Mouse (Mus musculus) gastrocnemius, adult 8-10 months (tissue): ENCODE data around the gene Ralb. TPM values are rescaled to one million over a fixed set of nuclear protein-coding genes. Genes with fewer than 3 reads are reported as not detected.

Experiments used
- DNase-seq, 2 experiments: peaks; one replicate each; pipeline ENCODE4 v3.0.0; 2022; ENCODE audit warnings: low spot score in 2 of 2
- total RNA-seq, 4 experiments: library from RNA; stranded (reverse); gene quantifications; 2 replicates each; pipeline ENCODE4 v1.2.4; 2022

Gene Ralb
- total RNA-seq, 4 experiments from 2014 or later, result 6.2 to 9.9 (median 7.0) TPM

DNA sequence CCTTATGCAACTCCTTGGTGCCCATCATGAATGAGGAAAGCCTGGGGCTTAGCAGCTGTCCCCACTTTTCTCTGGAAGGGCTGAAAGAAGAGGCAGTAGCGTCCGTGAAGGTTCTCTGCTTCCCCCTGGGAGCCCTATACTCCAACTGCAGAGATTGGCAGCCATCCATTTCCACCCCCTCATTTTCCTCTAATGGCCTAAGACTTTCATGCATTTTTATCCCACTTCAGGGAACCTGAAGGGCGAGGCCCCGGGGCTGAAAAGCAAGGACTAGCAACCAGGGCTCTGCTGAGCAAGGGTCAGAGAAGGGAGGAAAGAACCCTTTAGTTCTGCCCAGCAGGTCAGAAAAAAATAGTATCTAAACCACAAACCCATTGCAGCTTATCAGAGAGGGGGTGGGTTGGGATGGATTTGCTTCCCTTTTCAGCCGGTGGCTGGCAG, 20.4 kb upstream of the Ralb start:
- DNase-seq, result no peak

DNA sequence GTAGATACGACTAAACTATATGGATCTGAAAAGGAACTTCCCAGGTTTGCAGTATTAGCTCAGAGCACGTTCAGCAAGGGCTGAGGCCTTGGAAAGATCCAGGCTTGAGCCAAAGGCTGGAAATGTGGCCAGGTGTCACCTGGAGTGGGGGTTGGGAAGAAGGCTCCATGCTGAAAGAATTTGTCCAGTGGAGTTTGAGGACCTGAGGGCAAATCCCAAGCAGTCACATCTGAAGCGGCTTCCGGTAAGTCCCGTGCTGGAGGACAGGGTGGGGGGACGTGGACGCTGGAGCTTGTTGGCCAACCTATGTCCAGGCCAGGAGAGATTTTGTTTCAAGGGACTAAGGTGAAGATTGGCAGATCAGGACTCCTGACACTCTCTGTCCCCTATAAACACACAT, 19.2 kb upstream of the Ralb start:
- no peak for DNase-seq

DNA sequence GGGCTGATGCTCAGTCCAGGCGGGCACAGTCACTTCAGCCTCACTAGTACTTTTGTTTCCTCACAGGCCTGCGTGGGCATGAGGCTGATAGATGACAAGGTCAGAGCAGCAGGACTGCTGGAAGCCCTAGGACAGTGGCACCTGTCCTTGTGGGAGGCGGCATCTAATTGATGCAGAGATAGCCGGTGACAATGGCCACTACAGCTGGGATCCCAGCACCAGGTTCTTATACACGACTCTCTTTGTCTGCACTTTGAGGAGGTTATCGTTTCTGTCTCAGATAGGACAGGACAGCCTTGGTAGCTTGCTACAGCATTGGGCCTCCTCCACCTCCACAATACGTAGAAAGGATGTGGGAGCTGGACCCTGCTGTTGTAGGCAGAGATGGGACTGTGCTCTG, 18.8 kb upstream of the Ralb start:
- no peak for DNase-seq

DNA sequence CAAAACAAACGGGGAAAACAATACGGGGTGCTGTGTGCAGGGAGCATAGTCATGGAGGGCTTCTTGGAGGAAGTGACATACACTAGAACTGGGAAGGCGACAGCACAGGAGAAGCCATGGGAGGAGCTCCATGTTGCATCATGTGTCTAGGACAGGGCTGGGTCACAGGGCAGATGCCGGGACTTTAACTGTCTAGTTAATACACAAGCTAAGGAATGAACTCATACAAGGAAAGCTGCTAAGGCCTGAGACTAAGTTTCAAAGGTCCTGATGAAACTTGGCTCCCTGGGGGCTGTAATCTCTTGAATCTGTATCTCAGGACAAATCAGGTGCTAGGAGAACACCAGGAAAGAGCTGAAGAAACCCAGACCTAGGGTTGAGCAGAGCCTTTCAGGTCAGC, 18.1 kb upstream of the Ralb start:
- no peak for DNase-seq

DNA sequence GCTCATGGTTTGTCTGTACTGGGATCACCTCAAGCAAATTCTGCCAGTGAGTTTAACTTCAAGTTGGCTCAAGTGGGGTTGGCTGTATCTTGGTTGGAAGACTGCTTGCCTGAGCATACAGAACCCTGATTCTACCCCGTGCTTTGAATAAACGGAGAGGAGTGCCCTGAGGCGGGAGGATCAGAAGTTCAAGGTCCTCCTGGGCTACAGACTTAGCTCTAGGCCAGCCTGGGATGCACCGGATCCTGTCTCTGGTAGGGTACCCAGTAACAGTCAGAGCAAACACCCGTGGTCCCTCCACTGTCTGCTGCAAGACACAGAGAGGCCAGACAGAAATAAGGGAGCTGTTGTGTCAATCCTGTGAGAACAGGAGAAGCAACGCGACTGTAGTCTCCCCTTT, 17.1 kb upstream of the Ralb start:
- no peak for DNase-seq

DNA sequence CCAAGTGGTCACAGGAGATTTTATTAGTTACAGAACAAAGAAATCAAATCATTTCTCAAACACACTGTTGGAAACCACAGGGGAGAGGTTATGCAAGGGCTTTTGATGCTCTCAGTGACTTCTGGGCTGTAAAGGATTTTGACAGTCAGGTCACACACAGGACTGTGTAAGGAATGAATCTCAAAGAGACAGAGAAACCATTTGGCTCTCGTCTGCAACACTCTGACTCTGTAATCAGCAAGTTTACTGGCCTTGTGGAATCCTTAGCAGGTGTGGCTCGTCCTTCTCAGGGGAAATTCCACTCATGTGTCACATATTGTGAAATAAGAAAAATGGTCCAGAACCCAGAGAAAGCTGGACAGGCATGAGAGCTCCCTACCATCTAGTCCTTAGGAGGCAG, 16.4 kb upstream of the Ralb start:
- no peak for DNase-seq

DNA sequence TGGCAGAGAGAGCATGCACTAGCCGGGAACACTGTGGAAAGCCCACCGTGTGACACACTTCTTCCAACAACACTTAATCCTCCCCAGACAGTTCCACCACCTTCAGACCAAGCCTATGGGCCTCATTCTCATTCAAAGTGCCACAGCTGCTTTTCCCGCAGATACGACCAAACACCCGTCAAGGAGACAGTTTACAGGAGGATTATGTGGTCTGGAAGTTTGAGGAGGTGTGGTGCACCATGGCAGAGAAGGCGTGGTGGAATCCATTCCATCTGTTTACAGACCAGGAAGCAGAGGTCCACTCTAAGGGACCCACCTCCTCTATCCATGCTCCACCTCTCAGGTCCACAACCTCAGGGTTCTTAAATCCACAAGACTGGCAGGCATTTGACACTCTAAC, 14.7 kb upstream of the Ralb start:
- DNase-seq, result no peak

DNA sequence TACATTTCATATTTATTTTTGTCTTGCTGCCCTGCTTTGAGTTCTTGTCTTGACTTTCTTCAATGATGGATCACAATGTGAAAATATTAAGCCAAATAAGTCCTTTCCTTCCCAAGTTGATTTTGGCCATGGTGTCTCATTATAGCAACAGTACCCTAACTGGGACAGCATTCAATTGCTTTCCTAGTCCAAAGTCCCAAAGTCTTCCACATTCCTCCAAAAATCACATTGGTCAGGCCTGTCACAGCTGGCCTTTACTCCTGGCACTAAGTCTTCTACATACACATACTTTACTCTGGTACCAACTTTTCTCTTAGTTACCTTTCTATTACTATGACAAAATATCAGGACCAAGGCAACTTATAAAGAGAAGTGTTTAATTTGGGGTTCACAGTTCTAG, 14.2 kb upstream of the Ralb start:
- no peak for DNase-seq

DNA sequence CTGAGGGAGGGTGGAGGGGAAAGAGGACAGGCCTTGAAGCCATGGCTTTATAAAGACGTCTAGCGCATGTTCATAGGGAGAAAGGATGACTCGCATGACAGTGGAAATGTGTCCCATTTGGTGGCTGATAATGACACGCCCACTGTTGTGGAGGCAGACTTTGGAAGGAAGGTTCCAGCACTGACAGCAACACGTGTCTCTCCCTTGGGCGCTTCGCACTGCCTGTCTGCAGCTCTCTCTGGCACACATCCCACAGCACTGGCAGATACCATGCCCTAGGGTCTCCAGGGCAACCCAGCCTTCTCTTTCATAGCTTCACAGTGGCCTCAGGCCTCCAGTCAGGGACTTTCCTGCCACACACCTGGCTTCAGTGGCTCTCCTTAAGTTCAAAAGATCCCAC, 13.5 kb upstream of the Ralb start:
- DNase-seq, result no peak

DNA sequence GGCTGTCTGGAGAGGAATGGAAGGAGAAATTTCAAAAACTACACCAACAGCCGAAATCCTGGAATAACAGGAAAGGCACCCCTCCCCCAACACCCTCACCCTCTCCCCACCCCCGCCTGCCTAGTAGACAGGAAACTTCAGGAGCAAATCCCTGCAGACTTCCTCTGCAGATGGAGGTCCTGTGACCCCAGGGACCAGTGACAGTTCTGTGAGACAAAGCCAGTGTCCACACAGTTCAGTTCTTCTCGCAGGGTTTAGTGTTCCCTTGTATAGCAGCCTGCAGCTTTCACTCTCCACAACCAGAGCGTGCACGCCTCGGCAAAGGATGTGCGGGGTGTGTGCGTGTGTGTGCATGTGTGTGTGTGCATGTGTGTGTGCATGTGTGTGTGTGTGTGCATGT, 6.3 kb upstream of the Ralb start:
- DNase-seq, result no peak

DNA sequence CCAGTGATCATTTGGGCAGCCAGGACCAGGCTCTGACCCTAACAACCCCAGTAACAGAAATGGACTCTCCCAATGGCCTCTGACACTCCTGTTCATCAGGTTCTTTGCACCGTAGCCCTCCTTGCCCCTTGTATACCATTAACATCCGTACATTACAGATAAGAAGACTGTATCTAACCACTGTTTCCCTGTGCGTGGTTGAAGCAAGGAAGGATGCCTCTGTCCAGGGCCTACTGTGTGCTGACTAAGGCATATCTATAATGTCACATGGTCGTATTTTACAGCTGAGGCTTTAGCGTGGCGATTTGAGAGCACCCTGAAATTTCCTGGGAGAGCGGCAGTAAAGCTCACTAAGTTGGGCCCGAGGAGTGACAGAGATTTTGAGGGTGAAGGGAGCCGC, 5.8 kb upstream of the Ralb start:
- DNase-seq, result no peak

DNA sequence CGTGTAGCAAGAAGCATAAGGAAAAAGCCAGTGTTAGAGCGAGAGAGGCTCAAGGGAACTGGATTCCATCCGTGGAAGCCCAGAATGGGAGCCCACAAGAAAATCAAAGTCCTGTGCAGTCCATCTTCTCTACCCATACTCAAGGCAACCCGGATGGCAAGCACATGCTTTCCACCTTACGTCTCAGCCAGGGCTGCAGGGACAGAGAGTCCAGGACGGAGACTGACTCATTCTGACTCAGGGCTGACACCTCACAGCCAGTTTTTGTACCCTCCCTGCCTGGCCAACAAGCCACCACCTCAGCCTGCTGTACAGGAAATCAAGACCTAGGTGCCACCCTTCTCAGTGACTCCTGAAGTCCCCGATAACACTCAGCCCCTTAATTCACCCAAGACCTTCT, 4.9 kb upstream of the Ralb start:
- DNase-seq, result no peak

DNA sequence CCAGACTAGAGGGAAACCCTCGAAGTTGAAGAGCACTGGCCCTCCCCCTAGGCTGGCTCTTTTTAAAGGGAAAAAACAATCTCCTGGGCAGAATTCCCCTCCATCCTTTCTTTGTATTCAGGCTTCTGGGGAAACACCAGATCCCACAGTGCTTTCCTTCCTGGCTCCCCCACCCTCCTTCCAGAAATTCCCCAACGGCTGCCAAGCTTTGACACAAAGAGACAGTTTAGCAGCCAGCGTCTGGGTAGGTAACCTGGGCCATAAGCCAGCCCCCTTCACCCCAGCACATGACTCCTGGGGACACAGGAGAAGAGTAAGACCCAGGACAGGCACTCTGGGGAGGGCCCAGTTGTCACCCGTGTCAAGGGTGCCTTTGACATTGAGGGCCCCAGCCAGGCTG, 4.0 kb upstream of the Ralb start:
- DNase-seq, result no peak

DNA sequence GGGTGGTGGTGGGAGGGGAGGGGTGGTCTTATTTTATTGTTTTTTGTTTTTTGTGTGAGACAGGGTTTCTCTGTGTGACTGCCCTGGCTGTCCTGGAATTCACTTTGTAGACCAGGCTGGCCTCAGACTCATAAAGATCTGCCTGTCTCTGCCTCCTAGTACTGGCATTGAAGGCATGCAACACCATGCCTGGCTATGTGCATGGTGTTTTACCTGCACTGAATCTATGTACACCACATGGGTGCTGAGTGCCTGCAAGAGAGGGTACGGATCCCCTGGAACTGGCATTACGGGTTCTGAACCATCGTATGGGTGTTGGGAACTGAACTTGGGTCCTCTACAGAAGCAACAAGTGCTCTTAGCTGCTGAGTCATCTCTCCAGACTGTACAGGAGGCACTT, 1.4 kb upstream of the Ralb start:
- DNase-seq, result no peak

DNA sequence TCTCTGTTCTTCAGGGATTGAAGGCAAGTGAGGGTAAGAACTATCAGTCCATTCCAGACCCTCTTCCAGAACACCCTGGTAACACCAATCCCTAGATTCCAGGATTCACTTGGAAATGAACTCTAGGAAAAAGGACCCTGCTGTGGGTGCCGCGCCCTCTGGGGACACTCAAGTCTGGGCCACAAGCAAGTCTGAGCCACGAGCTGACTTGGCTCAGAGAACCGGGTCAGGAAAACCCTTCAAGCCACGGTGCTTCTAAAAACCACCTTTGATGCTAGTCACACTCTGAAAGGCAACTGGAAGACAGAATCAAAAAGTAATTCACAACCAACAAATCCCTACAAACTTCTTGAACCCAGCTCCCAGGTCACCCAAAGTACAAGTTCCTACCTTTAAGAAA, 786 bp downstream of the Ralb start:
- DNase-seq, result no peak

DNA sequence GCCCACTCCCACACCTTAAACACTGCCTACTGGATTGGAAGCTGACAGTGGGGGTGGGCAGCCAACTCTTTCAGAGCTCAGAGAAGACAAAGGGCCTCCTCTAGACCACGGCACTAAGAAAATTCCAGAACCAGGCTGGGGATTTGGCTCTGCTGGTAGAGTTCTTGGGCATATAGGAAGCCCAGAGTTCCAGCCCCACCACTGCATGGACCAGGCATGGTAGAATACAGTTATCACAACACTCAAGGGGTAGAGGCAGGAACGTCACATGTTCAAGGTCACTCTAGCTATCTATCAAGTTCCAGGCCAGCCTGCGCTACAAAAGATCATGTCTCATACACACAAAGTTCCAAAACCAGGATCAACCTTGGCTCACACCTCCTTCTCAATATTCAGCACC, 1.4 kb downstream of the Ralb start:
- no peak for DNase-seq

DNA sequence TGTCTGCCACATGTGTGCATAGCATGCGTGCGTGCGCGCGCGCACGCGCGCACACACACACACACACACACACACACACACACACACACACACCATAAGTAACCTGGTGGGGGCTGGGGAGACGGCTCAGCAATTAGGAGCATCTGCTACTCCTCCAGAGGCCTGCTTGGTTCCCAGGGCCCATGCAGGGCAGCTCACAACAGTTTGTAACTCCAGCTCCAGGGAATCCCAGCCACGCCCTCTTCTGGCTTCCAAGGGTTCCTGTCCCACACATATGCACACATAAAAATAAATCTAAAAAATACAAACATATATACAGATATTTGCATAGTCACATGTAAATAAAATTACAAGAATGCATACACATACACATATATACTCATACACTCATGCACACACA, 1.9 kb downstream of the Ralb start:
- DNase-seq, result no peak

DNA sequence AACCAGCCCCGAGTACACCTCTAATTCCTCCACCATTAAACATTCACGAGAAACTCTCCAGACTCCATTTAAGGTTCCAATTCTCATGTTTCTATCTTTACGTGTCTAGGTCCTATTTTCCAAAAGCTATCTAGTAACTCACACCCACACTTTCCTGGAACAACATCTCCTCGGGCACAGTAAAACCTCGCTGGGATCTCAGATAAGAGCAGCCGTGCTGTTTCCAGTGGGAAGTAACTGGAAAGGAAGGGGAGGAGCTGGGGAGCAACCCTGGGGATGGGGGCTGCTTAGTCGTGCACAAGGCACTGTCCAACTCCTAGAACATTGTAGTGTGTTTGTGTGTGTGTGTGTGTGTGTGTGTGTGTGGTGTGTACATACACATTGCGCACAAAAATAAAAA, 2.7 kb downstream of the Ralb start:
- no peak for DNase-seq

DNA sequence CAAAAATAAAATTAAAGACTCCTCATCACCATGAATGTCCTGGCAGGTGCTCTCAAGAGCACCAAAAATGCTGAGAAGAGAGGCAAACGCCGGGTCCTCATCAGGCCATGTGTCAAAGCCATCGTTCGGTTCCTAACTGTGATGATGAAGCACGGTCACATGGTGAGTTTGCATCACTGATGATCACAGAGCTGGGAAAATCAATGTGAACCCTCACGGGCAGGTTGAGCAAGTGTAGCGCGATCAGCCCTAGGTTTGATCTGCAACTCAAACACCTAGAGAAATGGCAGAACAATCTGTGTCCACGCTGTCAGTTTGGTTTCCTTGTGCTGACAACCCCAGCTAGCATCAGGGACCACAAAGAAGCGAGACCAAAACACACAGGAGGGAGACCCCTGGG, 5.1 kb downstream of the Ralb start:
- DNase-seq, result no peak

DNA sequence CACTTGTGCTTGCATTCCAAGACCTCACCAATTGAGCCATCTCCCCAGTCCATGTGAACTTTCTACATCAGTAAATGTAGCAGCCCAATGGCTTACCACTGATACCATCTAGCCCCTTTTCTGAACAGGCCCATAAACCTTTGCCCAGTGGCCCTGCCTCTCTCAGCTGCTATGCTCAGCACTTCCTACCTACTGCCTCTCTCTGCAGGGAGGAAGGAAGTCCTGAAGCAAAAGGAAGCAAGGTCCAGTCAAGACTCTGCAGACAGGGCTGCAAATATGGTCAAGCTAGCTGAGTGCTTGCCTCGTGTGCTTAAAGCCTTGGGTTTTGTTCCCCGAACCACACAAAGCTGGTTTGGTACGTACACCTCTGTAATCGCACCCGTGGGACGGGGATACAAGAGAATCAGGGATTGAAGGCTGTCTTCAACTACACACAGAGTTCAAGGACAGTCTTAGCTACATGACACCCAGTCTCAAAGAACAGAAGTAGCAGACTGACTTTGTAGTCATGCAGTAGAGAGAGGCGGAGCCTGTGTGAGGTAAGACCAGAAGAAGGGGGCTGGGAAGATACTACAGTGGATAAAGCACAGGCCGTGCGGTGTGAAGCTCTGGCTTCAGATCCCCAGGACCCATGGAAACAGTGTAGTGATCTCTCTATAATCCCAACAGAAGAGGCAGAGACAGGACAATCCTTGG, 5.9 kb downstream of the Ralb start:
- no peak for DNase-seq

DNA sequence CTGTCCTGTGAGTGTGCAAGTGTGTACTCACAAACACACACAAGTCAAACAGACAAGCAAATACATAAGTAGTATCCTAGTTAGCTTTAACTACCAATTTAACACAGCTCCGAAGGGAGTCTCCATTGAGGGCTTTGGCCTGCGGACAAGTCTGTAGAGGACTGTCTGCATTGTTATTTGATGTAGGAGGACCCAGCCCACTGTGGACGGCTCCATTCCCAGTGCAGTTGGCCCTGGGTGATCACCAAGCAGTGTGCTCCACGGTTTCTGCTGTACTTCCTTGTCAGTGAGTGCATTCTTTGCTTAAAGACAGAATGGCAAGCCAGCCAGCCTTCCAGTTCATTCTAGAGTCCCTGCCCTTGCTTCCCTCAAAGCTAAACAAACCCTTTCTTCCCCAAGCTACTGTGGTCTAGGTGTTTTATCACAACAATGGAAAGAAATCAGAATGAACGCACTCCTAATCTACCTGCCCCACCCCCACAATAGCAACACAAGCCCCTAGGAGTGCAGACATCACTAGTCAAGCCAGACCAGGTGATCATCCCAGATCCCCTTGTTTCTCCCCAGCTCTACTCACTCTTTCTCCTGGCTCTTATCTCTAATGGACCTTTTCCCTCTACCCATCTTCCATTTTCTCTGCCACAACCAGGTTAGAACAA, 7.1 kb downstream of the Ralb start:
- DNase-seq, result no peak

DNA sequence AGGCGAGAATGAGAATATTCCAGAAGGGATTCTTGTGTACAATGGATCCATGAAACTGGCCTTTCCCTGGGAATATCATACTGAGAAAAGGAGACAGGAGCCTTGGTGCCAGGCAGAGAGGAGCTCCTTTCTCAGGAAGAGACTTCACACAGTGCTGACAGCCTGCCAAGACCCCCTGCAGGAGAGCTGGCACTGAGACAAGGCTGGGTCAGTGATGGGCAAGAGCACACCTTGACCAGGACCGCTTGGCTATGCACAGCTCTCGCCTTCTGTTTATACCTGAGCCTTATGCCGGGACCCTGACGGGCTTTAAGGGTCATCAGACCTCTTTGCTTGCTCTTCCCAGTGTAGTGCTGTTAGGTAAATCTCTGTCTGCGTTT, 9.2 kb downstream of the Ralb start:
- no peak for DNase-seq

DNA sequence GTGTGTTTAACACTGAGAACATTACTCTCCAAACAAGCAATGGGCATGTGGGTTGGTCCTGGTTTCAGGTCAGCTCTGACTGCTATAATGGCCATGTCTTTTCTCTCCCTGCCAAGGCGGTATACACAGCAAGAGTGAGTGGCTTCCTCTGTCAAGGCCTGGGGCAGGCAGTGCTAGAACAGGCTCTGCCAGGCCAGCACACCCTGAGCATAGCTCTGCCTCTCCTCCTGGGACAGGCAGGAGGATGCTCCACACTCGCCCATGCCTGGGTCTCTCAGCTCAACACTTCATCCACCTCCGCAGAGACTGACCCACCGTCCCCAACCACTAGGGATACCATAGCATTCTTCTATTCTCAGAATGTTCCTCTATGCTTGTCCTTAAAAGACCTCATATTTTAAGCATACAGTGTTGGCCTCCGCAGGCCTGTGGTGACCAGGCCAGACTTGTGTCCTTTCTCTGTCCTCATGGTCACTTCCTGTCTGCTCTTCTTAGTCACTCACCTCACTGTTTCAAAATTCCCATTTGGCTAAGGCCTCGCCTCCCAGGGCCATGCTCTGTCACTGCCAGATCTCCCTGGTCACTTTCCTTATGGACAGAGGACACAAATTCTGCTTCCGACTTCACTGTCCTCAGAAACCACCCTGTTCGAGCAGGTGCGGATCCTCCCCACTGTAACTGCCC, 9.7 kb downstream of the Ralb start:
- no peak for DNase-seq
